Mouse (Mus musculus) gastrocnemius, postnatal 36 days (tissue): ENCODE results near the gene Prl3d3. TPM values are rescaled to one million over a fixed set of nuclear protein-coding genes. Genes with fewer than 3 reads are reported as not detected.
"Not testable (repeated sequence)": the region's sequence is repeated elsewhere in the genome, so short reads cannot be mapped to it uniquely, and the experiment has no call there.

Source experiments
- DNase-seq, 2 experiments: peaks; one replicate each; pipeline ENCODE4 v3.0.0; 2022
- intact Hi-C: fragments of 180-260 bp; cut with DNase I; formaldehyde crosslinking; loops from one replicate; pipeline ENCODE4 v1.15.1; 2025
- long read RNA-seq, 2 experiments: library from polyadenylated mRNA; stranded (forward); transcript quantifications; one replicate each; pipeline ENCODE4 v2.0.0; 2021
- total RNA-seq, 2 experiments: library from RNA; stranded (reverse); gene quantifications; 2 replicates each; pipeline ENCODE4 v1.2.3; 2021

Gene Prl3d3
- total RNA-seq, result not detected
- long read RNA-seq, experiment 1, result 0 reads
- long read RNA-seq, experiment 2, result 0 reads

- DNase-seq, intact Hi-C loops: not testable (repeated sequence)
Observed at GRCm38 (mm10) chr13:27156490-27156889, at the start of gene Prl3d3. Prl3d3 (plus strand) TSS chr13:27156790.

- intact Hi-C loops, DNase-seq: not testable (repeated sequence)
Observed at GRCm38 (mm10) chr13:27121398-27121797, 35.2 kb upstream of the Prl3d3 start, which contains the start of gene Prl3d2. Prl3d2 (plus strand) TSS chr13:27121698.

GRCm38 (mm10) chr13:27148264-27148663 is 8.3 kb upstream of the Prl3d3 start:
- intact Hi-C loops, result no loop called here
- DNase-seq, result no peak

GRCm38 (mm10) chr13:27196359-27196758 is 39.8 kb downstream of the Prl3d3 start, which contains the start of gene Prl3c1:
Prl3c1 (plus strand) TSS chr13:27196659.
- intact Hi-C loops, result no loop called here
- DNase-seq, result no peak

Other genes starting within 250 kb of the Prl3d3 start
- not detected for gene Prl, start 99.2 kb upstream of the Prl3d3 start, total RNA-seq
- gene Prl3d1, start 62.6 kb upstream of the Prl3d3 start, total RNA-seq, result not detected
- gene Prl3d2, start 35.1 kb upstream of the Prl3d3 start, total RNA-seq, result not detected
- not detected for gene Prl3c1, start 39.9 kb downstream of the Prl3d3 start, total RNA-seq
- not detected for gene Prl3b1, start 85.1 kb downstream of the Prl3d3 start, total RNA-seq
- not detected for gene Prl3a1, start 102.6 kb downstream of the Prl3d3 start, total RNA-seq
- gene Prl6a1, start 155.8 kb downstream of the Prl3d3 start, total RNA-seq, result not detected
- gene Prl8a2, start 188.9 kb downstream of the Prl3d3 start, total RNA-seq, result not detected
- gene Prl2b1, start 234.1 kb downstream of the Prl3d3 start, total RNA-seq, result not detected